Mouse (Mus musculus) E14TG2a.4 (cell line): ENCODE data around the gene Dnaaf2.

Experiments
- H3K27me3 ChIP-seq: 2 replicates; pipeline ENCODE4 v1.6.1; 2014; ENCODE audit warnings: low read length, control low read depth; ENCODE audit not compliant: insufficient read depth
- H3K36me3 ChIP-seq: 2 replicates; pipeline ENCODE4 v1.6.1; 2014; ENCODE audit warnings: low read length, control low read depth; ENCODE audit not compliant: insufficient read depth
- H3K4me1 ChIP-seq: replicated peaks from 2 replicates; pipeline ENCODE4 v1.6.1; 2014; ENCODE audit warnings: low read depth, low read length, control low read depth
- H3K4me3 ChIP-seq: replicated peaks from 2 replicates; pipeline ENCODE4 v1.5.1; 2014; ENCODE audit warnings: mild to moderate bottlenecking, low read length
- H3K9me3 ChIP-seq: 2 replicates; pipeline ENCODE4 v1.6.1; 2014; ENCODE audit warnings: low read length, control low read depth
- CTCF ChIP-seq: conservative IDR thresholded peaks from 2 replicates; pipeline ENCODE4 v1.5.1; 2014; ENCODE audit warnings: low read length
- NANOG ChIP-seq: IDR thresholded peaks from 2 replicates; pipeline ENCODE4 v1.6.1; 2014; ENCODE audit warnings: borderline replicate concordance, low read length, mixed read lengths
- POU5F1 ChIP-seq: IDR thresholded peaks from 2 replicates; pipeline ENCODE4 v1.6.1; 2014; ENCODE audit warnings: low read length, borderline replicate concordance

Dnaaf2 gene

DNA sequence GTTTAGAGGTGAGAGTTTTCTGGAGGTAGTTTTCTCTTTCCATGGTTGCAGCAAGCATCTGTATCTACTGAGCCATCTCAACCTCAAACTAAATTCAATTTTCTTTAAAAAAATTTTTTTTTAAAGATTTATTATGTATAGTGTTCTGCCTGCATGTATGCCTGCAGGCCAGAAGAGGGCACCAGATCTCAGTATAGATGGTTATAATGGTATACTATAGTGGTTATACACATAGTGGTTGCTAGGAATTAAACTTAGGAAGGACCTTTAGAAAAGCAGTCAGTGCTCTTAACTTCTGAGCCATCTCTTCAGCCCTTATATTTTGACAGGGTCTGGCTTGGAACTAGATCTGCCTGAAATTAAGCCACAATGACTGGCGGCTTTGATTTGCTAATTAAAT lies 7.7 kb downstream of the Dnaaf2 start:
- Histone ChIP-seq H3K36me3 (peaks cover 58% of the 10 kb centered on the region), H3K9me3 (no peaks in the 10 kb centered on the region), H3K4me1 (peaks cover 37% of the 10 kb centered on the region), H3K4me3 (no peak overlapping the region), H3K27me3 (no peaks in the 10 kb centered on the region; the same call in 1 of the 2 replicates)
- TF ChIP-seq CTCF (peak; percentile 39), POU5F1 (no peak), NANOG (no peak)

DNA sequence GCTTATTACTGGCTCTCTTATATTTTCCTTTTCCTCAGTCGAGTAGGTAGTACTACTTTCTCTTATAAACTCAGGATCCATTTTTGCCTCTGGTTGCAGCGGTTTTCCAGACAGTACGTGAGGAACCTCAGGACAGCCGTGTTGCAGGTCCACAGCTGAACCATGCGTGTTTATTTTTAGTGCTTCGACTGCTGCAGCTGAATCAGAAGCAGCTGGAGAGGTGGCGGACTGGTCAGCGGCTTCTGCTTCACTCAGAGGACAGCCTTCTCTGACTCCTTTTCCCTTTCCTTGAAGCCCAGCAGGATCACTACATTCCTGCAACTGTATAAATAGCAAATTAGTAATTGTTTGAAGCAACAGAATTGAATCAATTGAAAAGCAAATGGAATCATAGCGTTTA lies 8.2 kb downstream of the Dnaaf2 start:
- TF ChIP-seq CTCF (no peak), POU5F1 (no peak), NANOG (no peak)
- Histone ChIP-seq H3K9me3 (no peaks in the 10 kb centered on the region), H3K27me3 (no peaks in the 10 kb centered on the region; the same call in 1 of the 2 replicates), H3K36me3 (peaks cover 63% of the 10 kb centered on the region), H3K4me3 (no peak overlapping the region), H3K4me1 (peaks cover 38% of the 10 kb centered on the region)

DNA sequence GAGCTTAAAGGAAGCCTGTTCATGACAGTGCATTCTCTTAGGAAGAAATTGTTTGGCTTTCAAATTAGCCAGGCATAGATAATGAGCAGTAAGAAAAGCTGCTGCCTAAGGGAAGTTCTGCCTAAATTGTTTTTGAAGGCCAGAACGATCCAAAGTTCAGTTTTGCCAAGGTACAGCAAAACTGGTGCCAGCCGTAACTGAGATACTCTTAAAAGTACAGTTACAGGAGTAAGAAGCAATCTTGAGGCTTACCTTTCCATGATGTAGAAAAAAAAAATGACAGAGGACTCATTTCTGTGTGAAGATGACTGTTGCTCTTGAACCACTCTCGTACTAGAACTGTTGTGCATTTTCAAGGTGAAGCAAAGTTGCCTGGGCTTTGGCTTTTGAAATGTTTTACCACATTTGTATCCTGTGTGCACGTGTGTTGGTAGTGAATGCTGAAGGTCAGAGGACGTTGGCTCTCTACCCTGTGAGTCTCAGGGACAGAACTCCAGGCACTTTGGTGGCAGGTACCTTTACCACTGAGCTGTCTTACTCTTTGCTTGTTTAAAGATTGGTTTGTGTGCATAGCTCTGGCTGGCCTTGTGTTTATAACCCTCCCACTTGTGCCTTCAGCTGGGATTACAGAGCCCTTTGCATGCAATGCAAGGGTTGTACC lies 11.3 kb downstream of the Dnaaf2 start:
- TF ChIP-seq CTCF, result no peak
- no peak for TF ChIP-seq NANOG
- no peak for TF ChIP-seq POU5F1
- Histone ChIP-seq H3K36me3 (peaks cover 65% of the 10 kb centered on the region), H3K4me1 (peaks cover 48% of the 10 kb centered on the region), H3K9me3 (no peaks in the 10 kb centered on the region), H3K27me3 (no peaks in the 10 kb centered on the region; the same call in 1 of the 2 replicates), H3K4me3 (no peak overlapping the region)

GRCm38 (mm10) chr12:69185371-69185770 lies 12.9 kb downstream of the Dnaaf2 start:
- no peak for TF ChIP-seq CTCF
- no peak for TF ChIP-seq NANOG
- TF ChIP-seq POU5F1, result no peak
- H3K27me3 ChIP-seq, result no peaks in the 10 kb centered on the region; the same call in 1 of the 2 replicates
- H3K36me3 ChIP-seq, result peaks cover 61% of the 10 kb centered on the region
- H3K4me3 ChIP-seq, result peak overlapping the region; percentile 98
- H3K4me1 ChIP-seq, result peaks cover 51% of the 10 kb centered on the region
- H3K9me3 ChIP-seq, result no peaks in the 10 kb centered on the region

DNA sequence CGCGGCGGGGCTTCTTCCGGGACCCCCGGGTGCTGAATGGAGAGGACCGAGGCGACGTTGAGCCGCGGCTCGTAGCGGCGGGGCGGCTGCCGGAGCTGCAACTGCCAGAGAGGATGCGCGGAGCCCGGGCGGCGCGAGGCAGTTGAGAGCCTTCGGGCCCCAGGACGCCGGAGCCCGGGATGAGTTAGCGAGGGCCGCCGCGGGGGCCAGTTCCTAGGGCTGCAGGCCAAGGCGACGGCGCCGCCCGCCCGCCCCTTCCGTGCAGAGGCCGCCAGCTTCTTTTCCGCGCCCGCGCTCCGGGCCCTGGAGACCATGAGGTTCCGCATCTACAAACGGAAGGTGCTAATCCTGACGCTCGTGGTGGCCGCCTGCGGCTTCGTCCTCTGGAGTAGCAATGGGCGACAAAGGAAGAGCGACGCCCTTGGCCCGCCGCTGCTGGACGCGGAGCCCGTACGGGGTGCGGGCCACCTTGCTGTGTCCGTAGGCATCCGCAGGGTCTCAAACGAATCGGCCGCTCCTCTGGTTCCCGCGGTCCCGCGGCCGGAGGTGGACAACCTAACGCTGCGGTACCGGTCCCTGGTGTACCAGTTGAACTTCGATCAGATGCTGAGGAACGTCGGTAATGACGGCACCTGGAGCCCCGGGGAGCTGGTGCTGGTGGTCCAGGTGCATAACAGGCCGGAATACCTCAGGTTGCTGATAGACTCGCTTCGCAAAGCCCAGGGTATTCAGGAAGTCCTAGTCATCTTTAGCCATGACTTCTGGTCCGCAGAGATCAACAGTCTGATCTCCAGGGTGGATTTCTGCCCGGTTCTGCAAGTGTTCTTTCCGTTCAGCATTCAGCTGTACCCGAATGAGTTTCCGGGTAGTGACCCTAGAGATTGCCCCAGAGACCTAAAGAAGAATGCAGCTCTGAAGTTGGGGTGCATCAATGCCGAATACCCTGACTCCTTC lies 13.6 kb downstream of the Dnaaf2 start:
- TF ChIP-seq CTCF (no peak), POU5F1 (no peak), NANOG (no peak)
- Histone ChIP-seq H3K36me3 (peaks cover 54% of the 10 kb centered on the region), H3K4me1 (peaks cover 58% of the 10 kb centered on the region), H3K9me3 (no peaks in the 10 kb centered on the region), H3K4me3 (peak overlapping the region; percentile 98), H3K27me3 (no peaks in the 10 kb centered on the region; the same call in 1 of the 2 replicates)

- Histone ChIP-seq H3K4me3 (peak within 1 kb of the TSS; percentile 98), H3K27me3 (no peaks in the 10 kb centered on the region; the same call in 1 of the 2 replicates), H3K9me3 (no peaks in the 10 kb centered on the region), H3K4me1 (peaks cover 61% of the 10 kb centered on the region), H3K36me3 (peaks cover 48% of the 10 kb centered on the region)
- TF ChIP-seq POU5F1 (no peak), NANOG (no peak), CTCF (no peak)
Measured at GRCm38 (mm10) chr12:69183583-69184308, 14.5 kb downstream of the Dnaaf2 start, which contains the start of the genes Rpl36al and Mgat2. Gene Rpl36al, minus strand, starts transcription at chr12:69184083. Gene Mgat2, plus strand, starts transcription at chr12:69184157.

- H3K4me1 ChIP-seq, result peaks cover 47% of the 10 kb centered on the region
- no peak for TF ChIP-seq CTCF
- TF ChIP-seq NANOG, result no peak
- TF ChIP-seq POU5F1, result no peak
Measured at GRCm38 (mm10) chr12:69181800-69182199, 16.4 kb downstream of the Dnaaf2 start.

GRCm38 (mm10) chr12:69179371-69179770 lies 18.9 kb downstream of the Dnaaf2 start:
- Histone ChIP-seq H3K9me3 (0 out of 2 replicates have a peak, but pooled peaks cover 5% of the 10 kb centered on the region), H3K4me1 (peaks cover 28% of the 10 kb centered on the region), H3K4me3 (0 out of 2 replicates have a peak overlapping the region, but pooled peaks have one; percentile 27), H3K36me3 (peaks cover 45% of the 10 kb centered on the region), H3K27me3 (no peaks in the 10 kb centered on the region)
- no peak for TF ChIP-seq CTCF
- TF ChIP-seq NANOG, result no peak
- no peak for TF ChIP-seq POU5F1

More at GRCm38 (mm10) chr12:69181800-69182199, 16.4 kb downstream of the Dnaaf2 start:
- no peaks in the 10 kb centered on the region; the same call in 1 of the 2 replicates for H3K27me3 ChIP-seq
- peaks cover 38% of the 10 kb centered on the region for H3K36me3 ChIP-seq
- H3K4me3 ChIP-seq, result no peak overlapping the region
- H3K9me3 ChIP-seq, result 0 out of 2 replicates have a peak, but pooled peaks cover 5% of the 10 kb centered on the region
